Mouse (Mus musculus) B cell, adult 62 days (primary cell): ENCODE results near the gene Comp. TPM values are rescaled to one million over a fixed set of nuclear protein-coding genes. Genes with fewer than 3 reads are reported as not detected.

Source experiments
- total RNA-seq: library from RNA; stranded (reverse); gene quantifications from 4 replicates; pipeline ENCODE4 v1.2.4, GENCODE M21; 2023

Comp gene
- 0.48 TPM in 1 of 4 replicates, not detected in the others for total RNA-seq

DNA sequence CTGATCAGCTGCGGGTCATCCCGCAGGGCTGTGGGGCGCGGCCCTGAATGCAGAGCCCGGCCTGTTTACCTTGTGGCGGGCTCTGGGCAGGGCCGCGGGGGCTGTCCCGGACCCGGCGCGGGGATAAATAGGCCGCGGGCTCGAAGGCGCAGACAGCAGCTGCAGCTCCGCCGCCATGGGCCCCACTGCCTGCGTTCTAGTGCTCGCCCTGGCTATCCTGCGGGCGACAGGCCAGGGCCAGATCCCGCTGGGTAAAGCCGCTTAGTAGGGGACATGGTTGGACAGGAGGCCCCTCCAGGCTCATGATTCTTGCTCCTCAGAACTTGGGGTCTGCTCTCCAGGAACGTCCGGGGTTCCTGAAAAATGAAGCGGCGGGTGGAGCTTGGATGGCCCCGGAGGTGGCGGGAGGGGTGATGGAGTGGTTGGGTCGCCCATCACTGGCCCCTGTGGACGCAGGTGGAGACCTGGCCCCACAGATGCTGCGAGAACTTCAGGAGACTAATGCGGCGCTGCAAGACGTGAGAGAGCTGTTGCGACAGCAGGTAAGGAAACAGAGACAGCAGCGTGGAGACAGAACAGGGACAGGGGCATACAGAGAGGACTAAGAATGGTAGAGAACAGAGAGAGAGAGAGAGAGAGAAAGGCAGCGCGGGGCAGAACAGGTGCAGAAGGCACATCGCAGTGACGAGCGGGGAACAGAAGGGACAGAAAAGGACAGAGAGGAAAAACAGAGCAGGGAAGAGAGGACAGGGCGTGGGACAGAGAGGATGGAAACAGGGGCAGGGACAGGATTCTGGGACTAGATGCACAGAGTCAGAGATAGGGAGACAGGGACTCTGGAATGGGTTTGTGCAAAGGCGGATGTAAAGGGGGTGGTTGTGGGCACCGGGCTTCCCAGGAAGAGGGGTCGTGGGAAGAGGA is at the start of gene Comp:
TSS of gene Comp (plus strand) at position 162 of the 921 bp plus-strand sequence.

GRCm38 (mm10) chr8:70329124-70329834 is 44.1 kb upstream of the Comp start, which contains the start of gene Gdf1:
TSS of gene Gdf1 (plus strand) at chr8:70329817.

GRCm38 (mm10) chr8:70353194-70353817 is 20.1 kb upstream of the Comp start, which contains the start of gene Upf1:
TSS of gene Upf1 (minus strand) at chr8:70353278.

Other genes starting within 250 kb of the Comp start
- 26.8 to 34.5 TPM (median 33.3 TPM) in 4 replicates for gene Nr2c2ap, start 242.2 kb upstream of the Comp start, total RNA-seq
- gene Rfxank, start 234.4 kb upstream of the Comp start, total RNA-seq: 29.2 to 34.9 TPM (median 32.5 TPM) in 4 replicates
- gene Borcs8, start 234.1 kb upstream of the Comp start, total RNA-seq: 47.1 to 58.2 TPM (median 52.7 TPM) in 4 replicates
- gene Mef2b, start 233.8 kb upstream of the Comp start, total RNA-seq: 2.4 to 4.5 TPM (median 4.0 TPM) in 4 replicates
- 43.7 to 57.9 TPM (median 47.4 TPM) in 4 replicates for gene Tmem161a, start 201.2 kb upstream of the Comp start, total RNA-seq
- gene Slc25a42, start 161.3 kb upstream of the Comp start, total RNA-seq: 3.6 to 6.2 TPM (median 4.5 TPM) in 4 replicates
- gene Sugp2, start 139.3 kb upstream of the Comp start, total RNA-seq: 65.9 to 70.7 TPM (median 67.1 TPM) in 4 replicates
- 7.2 to 11.5 TPM (median 10.0 TPM) in 4 replicates for gene Armc6, start 139.1 kb upstream of the Comp start, total RNA-seq
- 6.2 to 9.0 TPM (median 6.9 TPM) in 4 replicates for gene Homer3, start 90.7 kb upstream of the Comp start, total RNA-seq
- 67.5 to 86.5 TPM (median 76.3 TPM) in 4 replicates for gene Ddx49, start 71.1 kb upstream of the Comp start, total RNA-seq
- gene Cope, start 71.0 kb upstream of the Comp start, total RNA-seq: 94.5 to 110 TPM (median 108 TPM) in 4 replicates
- gene Cers1, start 57.8 kb upstream of the Comp start, total RNA-seq: not detected in 4 replicates
- gene Gdf1, start 43.7 kb upstream of the Comp start, total RNA-seq: not detected in 4 replicates
- 68.7 to 78.5 TPM (median 70.9 TPM) in 4 replicates for gene Upf1, start 20.3 kb upstream of the Comp start, total RNA-seq
- gene Crtc1, start 66.0 kb downstream of the Comp start, total RNA-seq: 16.1 to 28.0 TPM (median 24.1 TPM) in 4 replicates
- gene Klhl26, start 103.4 kb downstream of the Comp start, total RNA-seq: 8.4 to 10.1 TPM (median 8.6 TPM) in 4 replicates
- not detected in 4 replicates for gene Tmem59l, start 113.8 kb downstream of the Comp start, total RNA-seq
- 1.2 to 2.5 TPM (median 2.0 TPM) in 3 of 4 replicates, not detected in the other for gene Crlf1, start 119.6 kb downstream of the Comp start, total RNA-seq
- 33.3 to 46.0 TPM (median 38.6 TPM) in 4 replicates for gene Rex1bd, start 133.2 kb downstream of the Comp start, total RNA-seq
- gene Uba52, start 137.2 kb downstream of the Comp start, total RNA-seq: 2,835 to 2,861 TPM (median 2,853 TPM) in 4 replicates
- gene Fkbp8, start 154.2 kb downstream of the Comp start, total RNA-seq: 231 to 253 TPM (median 245 TPM) in 4 replicates
- gene Kxd1, start 154.4 kb downstream of the Comp start, total RNA-seq: 53.7 to 70.3 TPM (median 60.4 TPM) in 4 replicates
- gene Ell, start 165.9 kb downstream of the Comp start, total RNA-seq: 26.1 to 31.6 TPM (median 29.4 TPM) in 4 replicates
- 101 to 107 TPM (median 103 TPM) in 4 replicates for gene Isyna1, start 220.8 kb downstream of the Comp start, total RNA-seq
- gene Ssbp4, start 235.3 kb downstream of the Comp start, total RNA-seq: 64.4 to 94.1 TPM (median 74.8 TPM) in 4 replicates
- 5.1 to 10.7 TPM (median 6.9 TPM) in 4 replicates for gene Lrrc25, start 242.6 kb downstream of the Comp start, total RNA-seq